Mouse (Mus musculus) retina, postnatal 1 day (tissue): ENCODE results near the gene Olfr859.
"Not testable (repeated sequence)": the region's sequence is repeated elsewhere in the genome, so short reads cannot be mapped to it uniquely, and the experiment has no call there.

Experiments used
- DNase-seq: peaks from one replicate; pipeline ENCODE4 v3.0.0-alpha.2; 2012

Gene Olfr859

DNA sequence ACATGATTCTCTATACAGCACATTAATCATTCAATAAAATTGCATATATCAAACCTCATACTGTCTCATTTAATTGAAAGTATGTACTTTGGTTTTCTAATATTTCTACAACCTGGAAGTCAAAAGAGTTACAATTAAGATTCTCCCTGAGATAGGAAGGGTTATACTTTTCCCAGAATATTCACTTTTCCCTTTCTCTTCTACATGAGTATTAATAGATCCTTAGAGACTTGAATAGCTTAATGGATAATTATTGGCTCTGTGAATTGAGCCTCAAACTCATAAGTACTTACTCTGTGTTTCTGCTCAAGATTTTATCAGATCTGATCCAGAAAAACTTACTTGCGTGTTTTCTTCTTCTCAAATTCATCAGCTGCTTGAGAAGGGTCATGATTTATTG, at the start of gene Olfr859:
TSS of gene Olfr859 (plus strand) at position 301 of the 400 bp plus-strand sequence.
- not testable (repeated sequence) for DNase-seq

DNA sequence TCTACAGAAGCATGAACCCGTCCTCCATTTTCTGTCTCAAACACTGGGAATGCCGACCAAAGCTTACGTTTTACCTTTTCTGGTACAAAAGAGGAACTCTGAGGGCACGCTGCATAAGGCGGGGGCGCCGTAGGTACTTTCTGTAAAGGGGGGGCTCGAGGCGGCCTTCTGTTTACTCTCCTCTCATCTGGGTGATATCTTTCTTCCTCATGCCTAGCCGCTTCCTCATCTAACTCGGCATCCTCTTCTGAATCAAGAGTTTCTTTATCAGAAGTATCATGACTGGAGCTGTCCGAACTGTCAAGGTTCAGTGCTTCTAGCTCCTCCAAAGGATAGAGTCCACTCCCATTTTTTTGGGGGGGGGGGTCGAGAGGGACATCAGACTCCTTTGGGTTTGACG, 35.6 kb upstream of the Olfr859 start:
- DNase-seq = no peak

DNA sequence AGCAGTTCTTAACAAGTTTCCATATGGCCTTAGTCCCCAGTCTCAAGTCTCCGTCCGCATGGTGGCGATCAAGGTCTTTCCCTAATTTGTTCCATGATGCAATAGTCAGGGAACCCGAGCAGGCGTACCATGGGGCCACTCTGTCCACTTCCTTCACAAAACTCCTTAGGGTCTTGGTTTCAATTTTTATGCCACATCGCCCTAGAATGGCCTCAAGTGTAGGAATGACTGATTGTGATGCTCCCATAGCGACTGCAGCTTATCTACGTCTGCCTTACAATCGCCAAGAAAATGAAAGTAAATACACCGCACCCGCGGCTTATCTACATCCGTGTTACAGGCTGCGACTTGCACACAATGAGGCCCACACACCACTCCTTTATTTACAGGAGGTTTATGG, 35.0 kb upstream of the Olfr859 start:
- DNase-seq = no peak

DNA sequence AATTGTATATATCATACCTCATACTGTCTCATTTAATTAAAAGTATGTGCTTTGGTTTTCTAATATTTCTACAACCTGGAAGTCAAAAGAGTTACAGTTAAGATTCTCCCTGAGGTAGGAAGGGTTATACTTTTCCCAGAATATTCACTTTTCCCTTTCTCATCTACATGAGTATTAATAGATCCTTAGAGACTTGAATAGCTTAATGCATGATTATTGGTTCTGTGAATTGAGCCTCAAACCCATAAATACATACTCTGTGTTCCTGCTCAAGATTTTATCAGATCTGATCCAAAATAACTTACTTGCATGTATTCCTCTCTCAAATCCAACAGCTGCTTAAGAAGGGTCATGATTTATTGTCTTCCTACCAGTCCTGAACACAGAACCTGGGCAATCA, 24.7 kb upstream of the Olfr859 start, which contains the start of gene Olfr58:
TSS of gene Olfr58 (plus strand) at position 301 of the 400 bp plus-strand sequence.
- DNase-seq = no peak

DNA sequence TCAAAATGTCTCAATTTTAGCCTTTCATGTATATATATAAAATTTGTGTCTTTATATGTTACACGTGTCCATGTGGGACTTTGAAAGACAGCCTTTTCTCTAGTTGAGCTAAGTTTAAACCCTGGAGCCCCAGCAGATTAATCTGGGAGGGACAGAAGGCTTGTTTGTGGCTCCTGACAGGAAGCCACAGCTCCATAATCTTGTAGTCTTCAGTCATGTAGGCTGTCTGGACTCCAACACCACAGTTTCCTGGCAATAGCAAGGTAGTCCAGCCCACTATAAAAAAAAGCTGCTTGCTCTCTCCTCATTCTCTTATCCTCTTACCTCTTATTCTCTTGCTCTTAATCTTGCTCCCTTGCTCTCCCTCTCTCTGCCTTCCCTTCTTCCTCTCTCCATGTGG, 1.7 kb upstream of the Olfr859 start:
- no peak for DNase-seq

DNA sequence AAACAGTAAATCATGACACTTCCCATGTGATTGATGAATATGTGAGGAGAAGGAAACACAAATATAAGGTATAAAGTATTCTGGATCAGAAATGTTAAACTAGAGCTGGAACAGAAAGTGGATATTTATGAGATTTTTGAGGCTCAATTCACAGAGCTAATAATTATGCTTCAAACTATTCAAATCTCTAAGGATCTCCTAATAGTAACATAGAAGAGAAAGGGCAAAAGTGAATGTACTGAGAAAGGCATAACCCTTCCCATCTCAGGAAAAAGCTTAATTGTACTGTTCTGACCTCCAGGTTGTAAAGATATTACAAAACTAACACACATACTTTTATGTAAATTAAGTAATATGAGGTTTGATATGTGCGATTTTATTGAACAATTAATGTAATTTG, 44.9 kb downstream of the Olfr859 start, which contains the start of gene Olfr860:
TSS of gene Olfr860 (minus strand) at position 101 of the 400 bp plus-strand sequence.
- DNase-seq = no peak
